Mouse (Mus musculus) hindbrain, embryonic 13.5 days (tissue): ENCODE data around the gene Surf1. TPM values are rescaled to one million over a fixed set of nuclear protein-coding genes. Genes with fewer than 3 reads are reported as not detected.

ENCODE experiments used
- ATAC-seq: fragments of 200-750 bp; cut with Nextera tagmentation; 2 replicates; pipeline ENCODE4 v1.8.0; 2017; ENCODE audit warnings: moderate TSS enrichment; ENCODE audit not compliant: low FRiP score
- H3K27ac ChIP-seq: fragments of 300-500 bp; sonication (generic); 2 replicates; pipeline ENCODE4 v1.5.1; 2015; ENCODE audit warnings: inconsistent platforms, mild to moderate bottlenecking, moderate library complexity
- H3K27me3 ChIP-seq: fragments of 300-500 bp; sonication (generic); 2 replicates; pipeline ENCODE4 v1.6.1; 2015; ENCODE audit warnings: mild to moderate bottlenecking, inconsistent platforms
- H3K36me3 ChIP-seq: fragments of 300-500 bp; sonication (generic); 2 replicates; pipeline ENCODE4 v1.6.1; 2015; ENCODE audit warnings: mild to moderate bottlenecking, inconsistent platforms
- H3K4me1 ChIP-seq: fragments of 300-500 bp; sonication (generic); replicated peaks from 2 replicates; pipeline ENCODE4 v1.6.1; 2015; ENCODE audit warnings: inconsistent platforms
- H3K4me2 ChIP-seq: fragments of 300-500 bp; sonication (generic); 2 replicates; pipeline ENCODE4 v1.6.1; 2015; ENCODE audit warnings: inconsistent platforms, mild to moderate bottlenecking, moderate library complexity
- H3K4me3 ChIP-seq: fragments of 300-500 bp; sonication (generic); 2 replicates; pipeline ENCODE4 v1.5.1; 2015; ENCODE audit warnings: mild to moderate bottlenecking, inconsistent platforms
- H3K9ac ChIP-seq: fragments of 300-500 bp; sonication (generic); 2 replicates; pipeline ENCODE4 v1.6.1; 2015; ENCODE audit warnings: mild to moderate bottlenecking, inconsistent platforms
- H3K9me3 ChIP-seq: fragments of 300-500 bp; sonication (generic); 2 replicates; pipeline ENCODE4 v1.6.1; 2016; ENCODE audit warnings: inconsistent platforms
- WGBS: fragments of 180-500 bp; shearing (Covaris S2); methylation state at CpG from one replicate; pipeline ENCODE4 v1.1.7; 2015; 5-methylcytosine and 5-hydroxymethylcytosine counted together
- polyA plus RNA-seq: library from polyadenylated mRNA; unstranded; fragments of >200 nt; fragmentation: Nextera tagmentation; extraction: Ambion mirVana; gene quantifications from 2 replicates; pipeline ENCODE4 v1.2.1, GENCODE M21; 2015

The Surf1 gene
- polyA plus RNA-seq, 1 experiment from 2014 or later: 77.4 TPM

- Histone ChIP-seq H3K36me3 (peaks cover 73% of the 10 kb centered on the region), H3K4me3 (peak overlapping the region; percentile 62), H3K9ac (peak overlapping the region; percentile 91), H3K27ac (peak overlapping the region; percentile 83), H3K4me1 (peaks cover 47% of the 10 kb centered on the region), H3K9me3 (no peaks in the 10 kb centered on the region), H3K4me2 (peak overlapping the region; percentile 100), H3K27me3 (no peaks in the 10 kb centered on the region)
- 3% methylated on average over 13 of the region's 13 CpGs for WGBS
- ATAC-seq: peak; percentile 5
Observed at GRCm38 (mm10) chr2:26916738-26917137, 408 bp upstream of the Surf1 start.

DNA sequence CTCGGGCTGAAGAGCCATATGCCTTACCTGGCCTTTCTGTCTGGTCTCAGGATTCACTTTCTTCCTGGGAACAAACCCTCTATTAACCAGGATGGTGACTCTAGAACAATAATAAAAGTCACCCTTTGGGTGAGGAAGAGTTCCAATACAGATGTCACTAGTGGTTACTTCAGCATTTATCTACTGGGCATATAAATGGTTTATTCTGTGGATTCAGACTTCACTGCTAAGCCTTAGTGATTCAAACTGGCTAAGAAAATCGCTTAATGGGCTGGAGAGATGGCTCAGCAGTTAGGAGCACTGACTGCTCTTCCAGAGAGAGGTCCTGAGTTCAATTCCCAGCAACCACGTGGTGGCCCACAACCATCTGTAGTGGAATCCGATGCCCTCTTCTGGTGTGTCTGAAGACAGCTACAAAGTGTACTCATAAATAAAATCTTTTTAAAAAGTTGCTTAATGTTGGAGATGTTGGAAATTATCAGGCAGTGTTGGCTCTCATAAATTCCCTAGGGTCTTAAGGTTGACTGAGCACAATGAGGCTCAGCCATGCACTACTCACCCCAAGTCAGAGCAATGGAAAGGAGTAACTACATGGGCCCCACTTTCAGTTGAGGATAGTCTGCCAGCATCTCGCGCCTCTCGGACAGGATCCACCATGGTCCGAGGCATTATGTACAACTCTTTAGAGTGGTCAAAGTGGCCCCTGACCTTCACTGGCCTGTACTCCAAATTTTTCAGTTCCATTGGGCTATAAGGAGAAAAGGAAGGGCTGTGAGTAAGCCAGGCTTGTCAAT is 2.0 kb downstream of the Surf1 start:
- Histone ChIP-seq H3K4me3 (no peak overlapping the region), H3K27ac (no peak overlapping the region), H3K9me3 (no peaks in the 10 kb centered on the region), H3K27me3 (no peaks in the 10 kb centered on the region), H3K4me1 (peaks cover 58% of the 10 kb centered on the region), H3K4me2 (peak overlapping the region; percentile 100; the same call in 1 of the 2 replicates), H3K36me3 (peaks cover 52% of the 10 kb centered on the region), H3K9ac (no peak overlapping the region)
- no peak for ATAC-seq
- 67% methylated on average over 8 of the region's 8 CpGs for WGBS

DNA sequence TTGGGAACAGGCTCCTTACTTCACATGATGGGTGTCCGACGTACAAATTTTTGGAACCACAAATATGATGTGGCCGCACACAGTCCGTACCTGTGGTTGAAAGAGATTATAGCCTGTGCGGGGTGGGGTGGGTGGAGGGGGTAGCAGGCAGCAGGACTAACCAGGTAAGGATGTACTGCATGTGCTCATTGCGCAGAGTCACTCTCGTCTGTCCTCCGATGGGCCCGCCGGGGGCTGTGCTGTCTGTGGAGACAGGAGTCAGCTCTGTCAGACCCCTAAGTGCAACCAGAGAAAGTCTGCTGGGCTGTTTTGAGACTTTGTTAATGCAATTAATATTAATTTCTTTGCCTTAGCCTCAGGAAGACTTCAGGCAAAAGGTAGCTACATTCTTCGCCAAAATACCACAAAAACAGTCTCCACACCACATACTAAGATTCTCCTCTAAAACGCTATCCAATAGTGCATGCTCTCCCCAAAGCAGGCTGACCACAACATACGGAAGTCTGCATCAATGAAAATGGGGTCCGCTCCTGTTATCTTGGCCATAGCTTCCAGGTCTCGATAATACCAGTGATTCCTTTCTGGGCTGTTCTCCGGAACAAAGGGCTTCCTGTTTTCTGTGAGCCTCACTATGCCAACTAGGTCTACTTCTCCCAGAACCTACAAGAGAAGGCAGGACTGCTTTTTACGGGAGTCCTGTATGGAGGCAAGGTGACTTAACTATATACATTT is 2.7 kb downstream of the Surf1 start:
- 91% methylated on average over 17 of the region's 17 CpGs for WGBS

GRCm38 (mm10) chr2:26912253-26912770 is 4.0 kb downstream of the Surf1 start:
- no peak overlapping the region for H3K27ac ChIP-seq
- ATAC-seq: no peak
- no peaks in the 10 kb centered on the region for H3K27me3 ChIP-seq
- 77% methylated on average over 5 of the region's 5 CpGs for WGBS
- H3K4me1 ChIP-seq: peaks cover 65% of the 10 kb centered on the region
- peaks cover 47% of the 10 kb centered on the region for H3K36me3 ChIP-seq
- H3K4me2 ChIP-seq: peak overlapping the region; percentile 100
- peak overlapping the region; percentile 99 for H3K9ac ChIP-seq
- peak overlapping the region; percentile 85 for H3K4me3 ChIP-seq
- H3K9me3 ChIP-seq: no peaks in the 10 kb centered on the region

More for the DNA sequence above, 2.7 kb downstream of the Surf1 start:
- Histone ChIP-seq H3K36me3 (peaks cover 45% of the 10 kb centered on the region), H3K4me1 (peaks cover 65% of the 10 kb centered on the region), H3K9me3 (no peaks in the 10 kb centered on the region), H3K27me3 (no peaks in the 10 kb centered on the region), H3K4me3 (no peak overlapping the region), H3K4me2 (no peak overlapping the region), H3K9ac (no peak overlapping the region), H3K27ac (no peak overlapping the region)
- ATAC-seq: no peak

DNA sequence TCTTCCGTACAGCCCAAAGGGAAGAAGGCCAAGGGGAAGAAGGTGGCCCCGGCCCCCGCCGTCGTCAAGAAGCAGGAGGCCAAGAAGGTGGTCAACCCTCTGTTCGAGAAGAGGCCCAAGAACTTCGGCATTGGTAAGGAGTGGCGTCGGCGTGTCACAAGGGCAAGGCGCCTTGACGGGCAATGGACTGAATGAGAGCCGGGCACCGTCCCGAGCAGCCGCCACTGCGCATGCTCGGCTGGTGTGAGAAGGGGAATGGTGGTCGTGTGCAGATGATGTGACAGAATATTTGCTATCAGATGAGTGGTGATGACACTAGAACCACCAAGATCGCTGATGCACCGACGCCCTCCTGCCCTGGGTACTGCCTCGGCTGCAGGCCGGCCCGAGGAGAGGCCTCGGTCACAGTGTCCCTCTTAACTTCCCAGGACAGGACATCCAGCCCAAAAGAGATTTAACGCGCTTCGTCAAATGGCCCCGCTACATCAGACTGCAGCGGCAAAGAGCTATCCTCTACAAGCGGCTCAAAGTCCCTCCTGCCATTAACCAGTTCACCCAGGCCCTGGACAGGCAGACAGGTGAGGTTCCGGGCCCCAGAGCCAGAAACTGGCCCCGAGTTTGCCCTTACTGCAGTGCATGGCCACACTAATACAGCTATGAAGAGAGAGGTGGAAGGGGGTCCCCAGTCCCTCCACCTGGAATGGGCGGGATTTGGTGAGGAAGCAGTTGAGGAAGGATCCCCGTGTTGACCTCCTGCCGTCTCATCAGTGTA is 5.2 kb downstream of the Surf1 start:
- no peaks in the 10 kb centered on the region for H3K27me3 ChIP-seq
- under 1% methylated on average over 37 of the region's 37 CpGs for WGBS
- peaks cover 58% of the 10 kb centered on the region for H3K36me3 ChIP-seq

DNA sequence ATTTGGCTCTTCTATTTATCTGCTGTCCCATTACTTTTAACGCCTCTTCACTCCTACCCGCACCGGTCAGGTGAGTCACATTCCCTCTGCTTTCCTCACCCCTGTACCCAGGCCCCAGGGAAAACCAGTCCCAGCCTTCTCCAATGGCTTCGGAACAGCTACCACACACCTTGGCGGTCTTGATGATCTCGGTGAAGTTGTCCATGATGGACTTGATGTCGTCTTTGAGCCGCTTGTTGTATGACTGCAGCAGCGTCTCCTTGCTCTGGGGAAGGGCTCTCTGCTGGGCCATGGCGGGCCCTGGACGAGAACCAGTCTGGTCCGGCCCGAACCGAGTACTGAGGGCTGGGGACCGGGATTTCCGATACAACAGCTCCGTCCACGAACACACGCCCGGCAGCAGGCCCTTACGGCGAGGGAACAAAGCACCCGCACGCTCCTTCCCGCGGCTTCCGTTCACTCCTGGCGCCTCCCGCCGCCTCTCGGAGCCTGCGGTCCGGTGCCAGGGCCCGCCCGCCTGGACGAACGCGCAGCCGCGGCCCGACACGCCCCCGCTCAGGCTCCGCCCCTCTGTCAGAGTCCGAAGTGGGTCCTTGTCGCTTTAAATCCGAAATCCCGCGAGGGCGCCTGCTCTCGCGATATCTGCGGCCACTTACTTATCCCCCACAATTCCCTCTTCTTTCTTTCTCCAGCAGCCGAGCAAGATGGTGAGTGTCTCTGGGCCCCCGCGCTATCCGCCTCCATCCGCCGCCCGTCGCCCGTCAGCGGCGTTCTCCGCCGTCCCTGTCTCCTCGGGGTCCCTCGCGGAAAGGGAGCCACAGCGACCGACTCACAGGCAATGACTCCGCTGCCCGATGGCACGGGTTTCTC is 6.0 kb downstream of the Surf1 start, which contains the start of the genes Med22 and Rpl7a:
Gene Med22, minus strand, starts transcription at position 554 of the 870 bp plus-strand sequence.
Gene Rpl7a, plus strand, starts transcription at position 641 of the 870 bp plus-strand sequence.
- peak within 1 kb of the TSS; percentile 100 for H3K4me2 ChIP-seq
- H3K4me3 ChIP-seq: peak within 1 kb of the TSS; percentile 85
- peaks cover 67% of the 10 kb centered on the region for H3K36me3 ChIP-seq
- peak within 1 kb of the TSS; percentile 99 for H3K9ac ChIP-seq
- no peaks in the 10 kb centered on the region for H3K9me3 ChIP-seq
- under 1% methylated on average over 73 of the region's 74 CpGs for WGBS
- ATAC-seq: peak; percentile 93
- peaks cover 55% of the 10 kb centered on the region for H3K4me1 ChIP-seq
- H3K27ac ChIP-seq: peak within 1 kb of the TSS; percentile 96
- no peaks in the 10 kb centered on the region for H3K27me3 ChIP-seq

More for the DNA sequence above, 5.2 kb downstream of the Surf1 start:
- H3K4me2 ChIP-seq: peak overlapping the region; percentile 100
- H3K4me3 ChIP-seq: peak overlapping the region; percentile 85
- H3K9ac ChIP-seq: peak overlapping the region; percentile 99
- H3K9me3 ChIP-seq: no peaks in the 10 kb centered on the region
- peaks cover 59% of the 10 kb centered on the region for H3K4me1 ChIP-seq
- H3K27ac ChIP-seq: peak overlapping the region; percentile 96
- peak; percentile 44 for ATAC-seq

- H3K27ac ChIP-seq: 0 out of 2 replicates have a peak overlapping the region, but pooled peaks have one; percentile 96
- peaks cover 46% of the 10 kb centered on the region for H3K4me1 ChIP-seq
- peak overlapping the region; percentile 70 for H3K4me2 ChIP-seq
- H3K9ac ChIP-seq: peak overlapping the region; percentile 90
- H3K27me3 ChIP-seq: no peaks in the 10 kb centered on the region
- H3K4me3 ChIP-seq: peak overlapping the region; percentile 85
- H3K9me3 ChIP-seq: no peaks in the 10 kb centered on the region
- no peak for ATAC-seq
- peaks cover 71% of the 10 kb centered on the region for H3K36me3 ChIP-seq
Observed at GRCm38 (mm10) chr2:26909387-26909784, 6.9 kb downstream of the Surf1 start.

- ATAC-seq: no peak
- Histone ChIP-seq H3K36me3 (peaks cover 70% of the 10 kb centered on the region), H3K4me2 (peak overlapping the region; percentile 70), H3K9ac (peak overlapping the region; percentile 90), H3K27ac (no peak overlapping the region), H3K4me3 (peak overlapping the region; percentile 85), H3K9me3 (no peaks in the 10 kb centered on the region), H3K4me1 (peaks cover 50% of the 10 kb centered on the region), H3K27me3 (no peaks in the 10 kb centered on the region)
- WGBS: 92% methylated on average over 18 of the region's 18 CpGs
Observed at GRCm38 (mm10) chr2:26908710-26909386, 7.5 kb downstream of the Surf1 start.

DNA sequence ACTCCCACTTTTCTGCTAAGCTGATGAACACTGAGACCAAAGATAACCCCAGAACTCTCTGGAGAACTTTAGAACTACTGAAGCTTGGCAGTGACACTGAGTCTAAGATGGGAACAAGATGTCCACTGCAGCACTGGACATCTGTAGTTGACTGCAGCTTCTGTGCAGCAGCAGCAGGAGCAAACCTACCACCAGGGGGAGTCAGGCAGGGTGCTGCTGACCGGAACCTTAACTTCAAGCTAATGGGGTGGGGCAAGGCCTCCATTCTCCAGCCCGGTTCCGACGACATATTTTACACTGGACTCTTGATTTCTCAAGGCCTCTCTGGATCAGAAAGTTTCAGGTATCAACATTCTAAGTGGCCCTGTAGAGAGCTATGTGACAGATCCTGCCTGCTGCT is 9.2 kb downstream of the Surf1 start:
- H3K9ac ChIP-seq: 0 out of 2 replicates have a peak overlapping the region, but pooled peaks have one; percentile 90
- H3K4me1 ChIP-seq: peaks cover 50% of the 10 kb centered on the region
- WGBS: 67% methylated on average over 4 of the region's 4 CpGs

GRCm38 (mm10) chr2:26906431-26906830 is 9.9 kb downstream of the Surf1 start:
- peaks cover 46% of the 10 kb centered on the region for H3K36me3 ChIP-seq
- H3K9ac ChIP-seq: 0 out of 2 replicates have a peak overlapping the region, but pooled peaks have one; percentile 31
- no peak overlapping the region for H3K27ac ChIP-seq
- no peaks in the 10 kb centered on the region for H3K27me3 ChIP-seq
- WGBS: 93% methylated on average over 3 of the region's 3 CpGs
- H3K4me1 ChIP-seq: peaks cover 50% of the 10 kb centered on the region
- no peak for ATAC-seq
- H3K4me2 ChIP-seq: no peak overlapping the region
- H3K4me3 ChIP-seq: no peak overlapping the region
- no peaks in the 10 kb centered on the region for H3K9me3 ChIP-seq

More for the DNA sequence above, 9.2 kb downstream of the Surf1 start:
- Histone ChIP-seq H3K36me3 (peaks cover 53% of the 10 kb centered on the region), H3K4me2 (no peak overlapping the region), H3K27ac (no peak overlapping the region), H3K9me3 (no peaks in the 10 kb centered on the region), H3K4me3 (no peak overlapping the region), H3K27me3 (no peaks in the 10 kb centered on the region)
- ATAC-seq: no peak
